Mouse (Mus musculus) kidney, embryonic 14.5 days (tissue): Measurements from ENCODE around the gene Atpif1. TPM values are rescaled to one million over a fixed set of nuclear protein-coding genes. Genes with fewer than 3 reads are reported as not detected.

Source experiments
- ATAC-seq: fragments of 200-750 bp; cut with Nextera tagmentation; 2 replicates; pipeline ENCODE4 v1.8.0; 2017; ENCODE audit warnings: moderate number of reproducible peaks, mild to moderate bottlenecking, moderate TSS enrichment, moderate library complexity; ENCODE audit not compliant: low FRiP score, low TSS enrichment
- H3K27ac ChIP-seq: fragments of 300-500 bp; sonication (generic); 2 replicates; pipeline ENCODE4 v1.5.1; 2014; ENCODE audit warnings: low read depth, mild to moderate bottlenecking, low read length, moderate library complexity, mixed read lengths
- H3K27me3 ChIP-seq: fragments of 300-500 bp; sonication (generic); 2 replicates; pipeline ENCODE4 v1.6.1; 2014; ENCODE audit warnings: mild to moderate bottlenecking, low read length; ENCODE audit not compliant: control insufficient read depth, insufficient read depth
- H3K36me3 ChIP-seq: fragments of 300-500 bp; sonication (generic); 2 replicates; pipeline ENCODE4 v1.6.1; 2014; ENCODE audit warnings: low read length, mixed read lengths; ENCODE audit not compliant: control insufficient read depth, insufficient read depth
- H3K4me1 ChIP-seq: fragments of 300-500 bp; sonication (generic); 2 replicates; pipeline ENCODE4 v1.6.1; 2014; ENCODE audit warnings: low read length, mixed read lengths; ENCODE audit not compliant: control insufficient read depth, insufficient read depth
- H3K4me2 ChIP-seq: fragments of 300-500 bp; sonication (generic); replicated peaks from 2 replicates; pipeline ENCODE4 v1.6.1; 2014; ENCODE audit warnings: low read depth, mild to moderate bottlenecking, low read length
- H3K4me3 ChIP-seq: fragments of 300-500 bp; sonication (generic); 2 replicates; pipeline ENCODE4 v1.5.1; 2014; ENCODE audit warnings: mild to moderate bottlenecking, low read length
- H3K9ac ChIP-seq: fragments of 300-500 bp; sonication (generic); 2 replicates; pipeline ENCODE4 v1.6.1; 2014; ENCODE audit warnings: low read depth, mild to moderate bottlenecking, low read length, moderate library complexity
- H3K9me3 ChIP-seq: fragments of 300-500 bp; sonication (generic); 2 replicates; pipeline ENCODE4 v1.6.1; 2016; ENCODE audit warnings: low read length; ENCODE audit not compliant: control insufficient read depth
- WGBS: fragments of 180-500 bp; shearing (Covaris S2); extraction: QIAGEN DNeasy Blood & Tissue Kit; methylation state at CpG from one replicate; pipeline ENCODE4 v1.1.7; 2014; 5-methylcytosine and 5-hydroxymethylcytosine counted together
- polyA plus RNA-seq: library from polyadenylated mRNA; unstranded; fragments of >200 nt; fragmentation: Nextera tagmentation; extraction: Ambion mirVana; gene quantifications from 2 replicates; pipeline ENCODE4 v1.2.1, GENCODE M21; 2014

Atpif1 gene
- polyA plus RNA-seq, 1 experiment from 2014 or later, result 1,253 TPM

GRCm38 (mm10) chr4:132515369-132516155, 17.9 kb downstream of the Atpif1 start:
- no peaks in the 10 kb centered on the region for H3K9me3 ChIP-seq
- H3K36me3 ChIP-seq, result no peaks in the 10 kb centered on the region
- ATAC-seq, result peak; percentile 95
- peak overlapping the region; percentile 41 for H3K4me3 ChIP-seq
- H3K27ac ChIP-seq, result peak overlapping the region; percentile 80
- WGBS, result 20% methylated on average over 22 of the region's 22 CpGs
- H3K9ac ChIP-seq, result peak overlapping the region; percentile 40; the same call in 1 of the 2 replicates
- peak overlapping the region; percentile 66 for H3K4me2 ChIP-seq
- no peaks in the 10 kb centered on the region for H3K27me3 ChIP-seq
- H3K4me1 ChIP-seq, result 0 out of 2 replicates have a peak, but pooled peaks cover 3% of the 10 kb centered on the region

GRCm38 (mm10) chr4:132514555-132515135, 18.8 kb downstream of the Atpif1 start:
- no peak for ATAC-seq
- Histone ChIP-seq H3K27me3 (no peaks in the 10 kb centered on the region), H3K9ac (peak overlapping the region; percentile 50), H3K4me3 (peak overlapping the region; percentile 41), H3K9me3 (no peaks in the 10 kb centered on the region), H3K27ac (peak overlapping the region; percentile 80), H3K4me1 (0 out of 2 replicates have a peak, but pooled peaks cover 4% of the 10 kb centered on the region), H3K4me2 (peak overlapping the region; percentile 66), H3K36me3 (no peaks in the 10 kb centered on the region)
- WGBS, result 2% methylated on average over 21 of the region's 21 CpGs

- Histone ChIP-seq H3K27ac (no peak overlapping the region), H3K4me3 (no peak overlapping the region; the same call in 1 of the 2 replicates), H3K36me3 (no peaks in the 10 kb centered on the region), H3K4me2 (peak overlapping the region; percentile 66; the same call in 1 of the 2 replicates), H3K27me3 (no peaks in the 10 kb centered on the region), H3K9me3 (no peaks in the 10 kb centered on the region), H3K4me1 (peaks cover 6% of the 10 kb centered on the region; the same call in 1 of the 2 replicates), H3K9ac (no peak overlapping the region)
- 30% methylated on average over 14 of the region's 14 CpGs for WGBS
- ATAC-seq, result no peak
These were observed 19.8 kb downstream of the Atpif1 start for GRCm38 (mm10) chr4:132513395-132514273.

GRCm38 (mm10) chr4:132512080-132512479, 21.4 kb downstream of the Atpif1 start:
- Histone ChIP-seq H3K27me3 (no peaks in the 10 kb centered on the region), H3K4me2 (no peak overlapping the region), H3K4me3 (no peak overlapping the region), H3K4me1 (peaks cover 15% of the 10 kb centered on the region; the same call in 1 of the 2 replicates), H3K9ac (no peak overlapping the region), H3K36me3 (no peaks in the 10 kb centered on the region), H3K27ac (no peak overlapping the region), H3K9me3 (no peaks in the 10 kb centered on the region)
- WGBS, result 70% methylated on average over 3 of the region's 3 CpGs
- ATAC-seq, result no peak

- H3K9me3 ChIP-seq, result no peaks in the 10 kb centered on the region
- peak within 1 kb of the TSS; percentile 82 for H3K4me2 ChIP-seq
- peak; percentile 90 for ATAC-seq
- peak within 1 kb of the TSS; percentile 87 for H3K4me3 ChIP-seq
- H3K4me1 ChIP-seq, result peaks cover 20% of the 10 kb centered on the region
- H3K27ac ChIP-seq, result peak within 1 kb of the TSS; percentile 91
- H3K36me3 ChIP-seq, result no peaks in the 10 kb centered on the region
- 0% methylated on average over 32 of the region's 32 CpGs for WGBS
- H3K9ac ChIP-seq, result peak within 1 kb of the TSS; percentile 81
- H3K27me3 ChIP-seq, result no peaks in the 10 kb centered on the region
These were observed 23.1 kb downstream of the Atpif1 start, which contains the start of gene Sesn2 for GRCm38 (mm10) chr4:132510352-132510798. Sesn2 (minus strand) TSS chr4:132510501.

GRCm38 (mm10) chr4:132509621-132510296, 23.7 kb downstream of the Atpif1 start:
- peak overlapping the region; percentile 82 for H3K4me2 ChIP-seq
- peaks cover 24% of the 10 kb centered on the region for H3K4me1 ChIP-seq
- H3K9me3 ChIP-seq, result no peaks in the 10 kb centered on the region
- peak overlapping the region; percentile 87 for H3K4me3 ChIP-seq
- ATAC-seq, result peak; percentile 79
- H3K36me3 ChIP-seq, result no peaks in the 10 kb centered on the region
- H3K9ac ChIP-seq, result peak overlapping the region; percentile 81
- peak overlapping the region; percentile 91 for H3K27ac ChIP-seq
- no peaks in the 10 kb centered on the region for H3K27me3 ChIP-seq
- under 1% methylated on average over 52 of the region's 52 CpGs for WGBS

- Histone ChIP-seq H3K4me3 (no peak overlapping the region), H3K36me3 (no peaks in the 10 kb centered on the region), H3K27me3 (no peaks in the 10 kb centered on the region), H3K27ac (no peak overlapping the region; the same call in 1 of the 2 replicates), H3K9me3 (no peaks in the 10 kb centered on the region), H3K9ac (peak overlapping the region; percentile 12; the same call in 1 of the 2 replicates), H3K4me1 (peaks cover 30% of the 10 kb centered on the region), H3K4me2 (peak overlapping the region; percentile 17; the same call in 1 of the 2 replicates)
- 48% methylated on average over 2 of the region's 2 CpGs for WGBS
- no peak for ATAC-seq
These were observed 26.2 kb downstream of the Atpif1 start for GRCm38 (mm10) chr4:132507210-132507609.

GRCm38 (mm10) chr4:132506250-132506649, 27.2 kb downstream of the Atpif1 start:
- no peak for ATAC-seq
- Histone ChIP-seq H3K4me3 (no peak overlapping the region), H3K27ac (no peak overlapping the region), H3K9ac (no peak overlapping the region), H3K4me2 (no peak overlapping the region), H3K9me3 (no peaks in the 10 kb centered on the region), H3K36me3 (peaks cover under 1% of the 10 kb centered on the region; the same call in 1 of the 2 replicates), H3K4me1 (peaks cover 30% of the 10 kb centered on the region), H3K27me3 (no peaks in the 10 kb centered on the region)
- 72% methylated on average over 6 of the region's 6 CpGs for WGBS
